Mouse (Mus musculus) testis, adult 2 months (tissue): ENCODE measurements around the gene Gm20721.

ENCODE experiments used
- CTCF ChIP-seq: fragments of 200-500 bp; IDR thresholded peaks from 2 replicates; pipeline ENCODE4 v1.5.1; 2012; ENCODE audit warnings: low read depth, mild to moderate bottlenecking, inconsistent platforms, low read length, moderate library complexity; ENCODE audit not compliant: control insufficient read depth, insufficient read depth, insufficient replicate concordance
- POLR2A ChIP-seq: fragments of 200-500 bp; IDR thresholded peaks from 2 replicates; pipeline ENCODE4 v1.6.1; 2012; ENCODE audit warnings: low read depth, mild to moderate bottlenecking, inconsistent platforms, low read length, moderate library complexity; ENCODE audit not compliant: control insufficient read depth

GRCm38 (mm10) chr2:174333239-174333890 lies 13.1 kb downstream of the Gm20721 start:
- TF ChIP-seq CTCF: no peak
- TF ChIP-seq POLR2A: no peak
